Mouse (Mus musculus) gastrocnemius, adult 18-20 months (tissue): ENCODE measurements around the gene Cabcoco1. TPM values are rescaled to one million over a fixed set of nuclear protein-coding genes. Genes with fewer than 3 reads are reported as not detected.

ENCODE experiments used
- DNase-seq: peaks from one replicate; pipeline ENCODE4 v3.0.0; 2021; ENCODE audit warnings: low spot score
- total RNA-seq, 2 experiments: library from RNA; stranded (reverse); gene quantifications; 2 replicates each; pipeline ENCODE4 v1.2.3; 2021

Gene Cabcoco1
- total RNA-seq, 2 experiments from 2014 or later: 0.31 to 0.39 TPM

DNA sequence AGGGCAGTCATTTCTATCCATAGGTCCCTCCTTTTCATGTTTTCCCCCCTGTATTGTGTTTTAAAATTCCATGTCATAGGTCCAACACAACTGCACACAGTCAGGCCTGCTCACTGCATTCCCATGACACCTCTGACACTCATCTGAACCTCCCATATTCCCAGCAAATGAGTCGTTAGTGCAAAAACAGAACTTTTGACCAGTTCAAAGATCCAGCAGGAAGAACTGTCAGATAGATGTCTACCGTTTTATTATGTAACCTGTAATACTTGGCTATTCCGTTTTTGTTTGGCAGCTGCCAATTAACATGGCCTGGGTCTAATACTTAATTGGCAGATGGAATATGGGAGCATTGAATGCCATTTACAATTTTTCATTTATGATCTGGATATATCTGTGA, 34.0 kb downstream of the Cabcoco1 start:
- DNase-seq: no peak

GRCm38 (mm10) chr10:68506242-68506641, 35.5 kb downstream of the Cabcoco1 start:
- DNase-seq: no peak

GRCm38 (mm10) chr10:68504586-68505152, 37.0 kb downstream of the Cabcoco1 start:
- DNase-seq: no peak

GRCm38 (mm10) chr10:68501067-68501466, 40.6 kb downstream of the Cabcoco1 start:
- no peak for DNase-seq

GRCm38 (mm10) chr10:68495246-68495645, 46.5 kb downstream of the Cabcoco1 start:
- no peak for DNase-seq

DNA sequence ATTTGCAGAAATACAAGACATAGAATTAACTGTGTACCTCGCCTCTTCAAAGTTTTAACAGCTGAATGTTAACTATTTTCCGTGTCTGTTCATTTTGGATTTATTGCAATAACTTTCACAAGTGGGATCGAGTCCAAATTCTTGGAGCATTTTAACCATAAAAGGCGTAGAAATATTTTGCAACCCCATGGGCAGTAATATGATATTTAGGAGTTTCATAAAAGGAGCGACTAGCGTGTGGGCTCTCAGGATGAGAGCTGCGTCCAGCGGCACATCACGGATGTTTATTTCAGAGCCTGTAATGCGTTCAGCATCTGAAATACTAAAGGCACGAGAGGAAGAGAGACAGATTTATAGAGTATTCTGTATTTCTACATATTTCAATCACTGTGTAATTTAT, 50.1 kb downstream of the Cabcoco1 start:
- DNase-seq: peak; percentile 9

DNA sequence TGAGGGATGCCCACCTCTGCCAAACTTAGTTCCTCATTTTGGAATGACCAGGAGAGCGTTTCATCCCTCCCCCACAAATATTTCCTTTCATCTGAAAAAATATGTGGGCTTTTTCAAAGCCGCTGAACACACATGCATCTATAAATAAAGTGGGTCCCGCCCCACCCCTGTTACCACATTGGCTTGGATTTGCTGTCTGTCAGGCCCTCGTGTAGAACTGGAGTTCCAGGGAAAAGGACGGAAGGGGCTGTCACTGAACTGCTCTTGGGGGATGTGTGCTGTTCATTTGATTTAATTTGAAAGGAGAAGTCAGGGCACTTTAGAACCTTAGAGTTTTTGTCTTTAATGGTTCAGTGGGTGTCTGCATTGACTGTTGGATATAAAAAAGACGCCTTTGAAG, 50.9 kb downstream of the Cabcoco1 start:
- DNase-seq: no peak

DNA sequence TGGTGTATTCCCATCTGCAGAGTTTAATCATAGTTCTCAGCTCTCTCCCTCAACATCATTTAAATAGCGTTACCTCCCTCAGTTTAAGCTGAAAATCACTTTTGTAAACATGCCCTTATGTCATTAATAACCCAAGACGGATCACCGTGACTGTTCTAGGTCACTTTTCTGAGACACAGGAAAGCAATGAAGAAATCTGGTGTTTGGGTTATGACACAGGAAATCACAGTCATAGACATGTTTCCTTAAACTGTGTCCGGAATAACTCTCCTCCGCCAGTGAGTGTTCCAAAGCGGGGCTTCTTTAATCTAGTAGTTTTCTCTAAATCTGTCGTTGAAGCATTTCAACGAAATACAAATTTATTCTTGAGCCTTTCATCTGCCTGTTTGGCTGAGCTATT, 68.9 kb downstream of the Cabcoco1 start:
- DNase-seq: no peak

DNA sequence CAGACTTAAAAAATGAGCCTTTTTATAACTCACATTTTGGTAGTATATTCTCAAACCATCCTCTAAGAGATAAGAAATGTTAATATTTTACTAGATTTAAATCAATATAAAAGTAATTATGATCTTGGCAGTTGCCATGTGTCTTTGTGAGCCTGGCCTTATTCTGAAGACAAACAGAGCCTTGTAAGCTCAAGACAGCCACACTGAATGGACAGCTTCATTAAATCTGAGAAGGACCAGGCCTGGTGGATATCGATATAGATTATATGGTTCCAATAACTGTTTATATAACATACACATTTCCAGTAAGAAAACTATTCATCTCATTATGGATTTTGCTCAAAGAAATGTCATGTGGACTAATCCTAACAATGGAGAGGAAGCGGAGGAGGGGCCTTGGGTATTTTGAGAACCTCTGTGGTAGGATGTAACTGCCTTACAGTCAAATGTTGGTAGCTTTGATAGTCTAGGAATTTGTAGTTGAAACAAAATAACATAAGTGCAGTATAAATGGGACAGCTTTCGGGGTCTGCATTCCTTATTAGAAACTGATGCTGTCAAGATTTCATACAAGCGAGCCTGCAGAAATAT, 75.9 kb downstream of the Cabcoco1 start:
- no peak for DNase-seq

- DNase-seq: peak; percentile 72
These were observed 76.8 kb downstream of the Cabcoco1 start for GRCm38 (mm10) chr10:68464943-68465342.

GRCm38 (mm10) chr10:68459784-68460183, 81.9 kb downstream of the Cabcoco1 start:
- no peak for DNase-seq

DNA sequence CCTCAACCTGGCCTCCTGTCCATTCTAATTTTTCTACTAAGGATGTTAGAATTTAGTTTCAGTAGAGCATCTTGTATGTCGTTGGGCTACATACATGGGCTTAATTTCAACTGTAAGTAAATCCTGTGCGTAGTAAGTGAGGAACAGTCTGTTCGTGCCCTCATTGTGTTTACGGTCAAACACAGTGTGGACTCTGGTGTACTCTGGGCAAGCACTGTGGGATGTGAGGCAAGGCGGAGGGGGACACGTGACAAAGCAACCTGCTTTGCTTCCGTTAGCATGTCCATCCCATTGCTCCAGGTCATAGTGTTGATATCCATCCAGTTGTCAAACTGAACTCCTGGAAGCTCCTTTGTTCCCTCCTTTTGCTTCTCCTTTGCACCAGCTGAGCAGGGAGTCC, 84.7 kb downstream of the Cabcoco1 start:
- DNase-seq: no peak

- DNase-seq: no peak
These were observed 87.2 kb downstream of the Cabcoco1 start for GRCm38 (mm10) chr10:68454541-68454940.

- DNase-seq: no peak
These were observed 94.9 kb downstream of the Cabcoco1 start for GRCm38 (mm10) chr10:68446797-68447125.

GRCm38 (mm10) chr10:68445876-68446796, 95.6 kb downstream of the Cabcoco1 start:
- peak; percentile 1 for DNase-seq

DNA sequence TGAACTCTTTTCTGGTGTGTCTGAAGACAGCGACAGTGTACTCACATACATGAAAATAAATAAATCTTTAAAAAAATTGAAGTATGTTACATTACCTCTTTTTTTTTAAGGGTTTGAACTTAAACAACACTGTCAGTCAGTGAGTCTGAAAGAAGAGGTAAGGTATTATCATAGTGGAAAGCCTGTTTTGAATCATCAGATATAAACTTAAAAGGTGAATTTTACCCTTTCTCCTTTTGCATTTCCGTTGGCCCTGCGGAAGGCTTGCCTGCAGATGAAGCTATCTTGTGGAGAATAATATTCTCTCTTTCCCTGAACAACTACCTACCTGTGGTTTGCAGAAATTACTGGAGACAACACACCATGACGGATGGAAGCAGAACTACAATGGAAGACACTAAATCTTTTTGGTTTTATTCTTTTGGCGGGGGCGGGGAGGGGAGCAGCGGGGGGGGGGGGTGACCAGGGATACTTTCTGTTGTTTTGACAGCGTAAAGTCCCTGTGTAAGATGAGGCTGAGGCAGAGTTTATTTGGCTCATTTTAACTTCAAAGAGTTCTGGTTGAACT, 96.4 kb downstream of the Cabcoco1 start:
- no peak for DNase-seq

DNA sequence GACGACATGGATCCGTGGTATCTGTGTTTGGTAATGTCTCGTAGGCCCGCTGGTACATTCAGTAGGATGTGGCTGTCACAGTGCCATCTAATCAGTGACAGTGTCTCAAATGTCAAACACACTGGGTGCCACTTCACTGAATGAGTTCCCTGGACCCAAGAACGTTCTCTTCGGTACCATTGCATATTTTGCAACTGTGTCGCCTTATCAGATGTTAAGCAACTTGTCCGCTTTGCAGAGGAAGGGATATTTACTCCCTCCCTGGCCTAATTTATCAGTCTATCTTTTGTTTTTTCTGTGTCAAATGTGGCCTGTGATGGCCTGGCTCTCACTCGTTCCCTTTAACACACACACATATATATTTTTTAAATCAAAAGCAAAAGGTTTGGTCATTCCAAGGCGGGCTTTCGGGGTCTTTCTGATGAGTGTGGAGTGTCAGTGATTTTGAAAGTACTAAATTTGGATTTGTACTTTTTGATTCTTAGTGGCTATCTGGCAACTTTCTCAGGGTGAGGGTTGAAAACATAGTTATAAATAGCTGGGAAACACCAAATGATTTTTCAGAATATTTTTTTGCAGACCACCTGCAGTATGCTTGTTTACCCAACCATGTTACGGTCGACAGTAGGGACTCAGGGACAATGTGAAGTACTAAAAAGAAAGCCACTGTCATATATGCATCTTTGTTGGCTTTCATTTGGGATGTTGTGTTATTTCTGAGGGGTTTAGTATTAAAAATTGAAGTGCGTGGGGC, 97.2 kb downstream of the Cabcoco1 start:
- no peak for DNase-seq

DNA sequence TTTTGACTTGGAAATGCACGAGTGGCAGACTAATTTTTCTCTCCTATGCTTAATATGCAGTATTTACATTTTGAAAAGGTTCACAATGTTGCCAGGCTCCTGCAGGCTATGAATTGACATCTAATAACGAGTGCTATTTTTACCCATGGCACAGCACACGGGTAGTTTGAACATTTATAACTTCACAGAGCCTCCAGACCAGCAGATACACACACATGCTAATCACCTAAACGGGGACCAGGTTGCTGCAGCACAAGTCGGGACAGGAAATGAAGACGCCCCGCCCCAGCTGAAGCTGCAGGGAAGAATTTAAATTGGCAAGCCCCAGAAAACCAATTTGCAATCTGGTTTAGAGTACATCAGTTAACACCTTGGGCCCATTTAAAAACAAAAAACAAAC, 98.6 kb downstream of the Cabcoco1 start:
- DNase-seq: no peak

GRCm38 (mm10) chr10:68442713-68443112, 99.0 kb downstream of the Cabcoco1 start:
- DNase-seq: no peak

GRCm38 (mm10) chr10:68441931-68442662, 99.6 kb downstream of the Cabcoco1 start:
- DNase-seq: no peak

- DNase-seq: no peak
These were observed 101.2 kb downstream of the Cabcoco1 start for GRCm38 (mm10) chr10:68440515-68440914.
